Mouse (Mus musculus) myocyte (in vitro differentiated cells): ENCODE results near the gene Crbn. TPM values are rescaled to one million over a fixed set of nuclear protein-coding genes. Genes with fewer than 3 reads are reported as not detected.

Experiments used
- H3K27me3 ChIP-seq: one replicate; pipeline ENCODE4 v1.6.1; 2011; ENCODE audit not compliant: control insufficient read depth, insufficient read depth, insufficient read length
- H3K36me3 ChIP-seq: one replicate; pipeline ENCODE4 v1.6.1; 2011; ENCODE audit not compliant: control insufficient read depth, insufficient read depth
- H3K4me2 ChIP-seq: one replicate; pipeline ENCODE4 v1.6.1; 2011; ENCODE audit warnings: low read depth, control low read depth
- H3K4me3 ChIP-seq: one replicate; pipeline ENCODE4 v1.5.1; 2011; ENCODE audit warnings: mild to moderate bottlenecking, control low read depth, moderate library complexity
- H3K79me2 ChIP-seq: one replicate; pipeline ENCODE4 v1.6.1; 2011; ENCODE audit not compliant: control insufficient read depth, insufficient read depth
- H3ac ChIP-seq: one replicate; pipeline ENCODE4 v1.6.1; 2011; ENCODE audit not compliant: control insufficient read depth, insufficient read length
- CEBPB ChIP-seq: IDR thresholded peaks from 2 replicates; pipeline ENCODE4 v1.6.1; 2011; ENCODE audit warnings: mild to moderate bottlenecking, moderate library complexity; ENCODE audit not compliant: poor library complexity, insufficient read depth, severe bottlenecking
- E2F4 ChIP-seq: IDR thresholded peaks from one replicate; pipeline ENCODE4 v1.6.1; 2011; ENCODE audit warnings: mild to moderate bottlenecking, control low read depth, moderate library complexity; ENCODE audit not compliant: insufficient read depth
- MAX ChIP-seq: IDR thresholded peaks from one replicate; pipeline ENCODE4 v1.6.1; 2011; ENCODE audit warnings: low read depth, mild to moderate bottlenecking, control low read depth
- MYOD1 ChIP-seq, 3 experiments: IDR thresholded peaks; one replicate each; pipeline ENCODE4 v1.6.1; 2011; ENCODE audit warnings: control low read depth in 2 of 3, low read depth in 2 of 3, mild to moderate bottlenecking in 2 of 3, moderate library complexity in 1 of 3; ENCODE audit not compliant: insufficient read length in 2 of 3, control insufficient read depth in 1 of 3
- MYOG ChIP-seq, 3 experiments: IDR thresholded peaks; one replicate each; pipeline ENCODE4 v1.6.1; 2011; ENCODE audit warnings: control low read depth in 2 of 3, low read depth in 2 of 3, mild to moderate bottlenecking in 2 of 3; ENCODE audit not compliant: insufficient read length in 2 of 3, control insufficient read depth in 1 of 3, insufficient read depth in 1 of 3
- POLR2A ChIP-seq: IDR thresholded peaks from one replicate; pipeline ENCODE4 v1.6.1; 2011; ENCODE audit warnings: low read depth, mild to moderate bottlenecking, control low read depth, moderate library complexity; ENCODE audit not compliant: insufficient read length
- POLR2AphosphoS2 ChIP-seq: IDR thresholded peaks from one replicate; pipeline ENCODE4 v1.6.1; 2011; ENCODE audit warnings: low read depth, control low read depth; ENCODE audit not compliant: insufficient read length
- REST ChIP-seq: IDR thresholded peaks from one replicate; pipeline ENCODE4 v1.6.1; 2011; ENCODE audit warnings: mild to moderate bottlenecking, control low read depth, moderate library complexity; ENCODE audit not compliant: insufficient read depth, insufficient read length
- SRF ChIP-seq: IDR thresholded peaks from one replicate; pipeline ENCODE4 v1.6.1; 2011; ENCODE audit warnings: low read depth; ENCODE audit not compliant: control insufficient read depth, insufficient read length
- TCF12 ChIP-seq: IDR thresholded peaks from one replicate; pipeline ENCODE4 v1.6.1; 2011; ENCODE audit warnings: mild to moderate bottlenecking, control low read depth; ENCODE audit not compliant: poor library complexity, insufficient read depth, severe bottlenecking
- TCF3 ChIP-seq: IDR thresholded peaks from one replicate; pipeline ENCODE4 v1.6.1; 2011; ENCODE audit warnings: low read depth, control low read depth; ENCODE audit not compliant: insufficient read length
- USF1 ChIP-seq: IDR thresholded peaks from one replicate; pipeline ENCODE4 v1.6.1; 2011; ENCODE audit warnings: low read depth, mild to moderate bottlenecking, control low read depth, moderate library complexity
- polyA plus RNA-seq: library from polyadenylated mRNA; unstranded; fragments of >200 nt; fragmentation: generic; extraction: Trizol; gene quantifications from one replicate; pipeline ENCODE4 v1.2.1, GENCODE M21; 2012; ENCODE audit warnings: missing spikeins

Gene Crbn
- polyA plus RNA-seq = 14.9 TPM

GRCm38 (mm10) chr6:106799333-106800226 lies at the start of gene Crbn:
Gene Crbn (minus strand): TSS chr6:106800077.
- Histone ChIP-seq H3K79me2 (peaks cover 20% of the 10 kb centered on the region), H3K36me3 (no peaks in the 10 kb centered on the region), H3K27me3 (no peaks in the 10 kb centered on the region), H3ac (peak within 1 kb of the TSS; percentile 26), H3K4me3 (peak within 1 kb of the TSS; percentile 65), H3K4me2 (peak within 1 kb of the TSS; percentile 93)
- TF ChIP-seq SRF = peak; percentile 43
- no peak for TF ChIP-seq USF1
- peak in 2 of 3 experiments; percentile 1 to 31 for TF ChIP-seq MYOD1 (IDR thresholded peaks at IDR 0.05; ENCODE audit: control insufficient read depth in 1 of 3, insufficient read length in 2 of 3, low read depth in 2 of 3)
- TF ChIP-seq TCF12 = no peak
- TF ChIP-seq POLR2A = peak; percentile 72
- TF ChIP-seq POLR2AphosphoS2 = peak; percentile 68
- no peak for TF ChIP-seq REST

GRCm38 (mm10) chr6:106840181-106840580 lies 40.3 kb upstream of the Crbn start:
- H3K4me2 ChIP-seq = no peak overlapping the region
- no peak overlapping the region for H3ac ChIP-seq
- no peaks in the 10 kb centered on the region for H3K27me3 ChIP-seq
- TF ChIP-seq USF1 (no peak), CEBPB (no peak), TCF12 (no peak), MAX (no peak), POLR2AphosphoS2 (no peak), MYOG (IDR thresholded peaks at IDR 0.05; ENCODE audit: control insufficient read depth in 1 of 3, insufficient read depth in 1 of 3, insufficient read length in 2 of 3, low read depth in 2 of 3) (no peak), POLR2A (no peak), REST (no peak), E2F4 (no peak), MYOD1 (IDR thresholded peaks at IDR 0.05; ENCODE audit: control insufficient read depth in 1 of 3, insufficient read length in 2 of 3, low read depth in 2 of 3) (no peak), TCF3 (no peak), SRF (no peak)
- no peak overlapping the region for H3K4me3 ChIP-seq
- no peaks in the 10 kb centered on the region for H3K36me3 ChIP-seq
- no peaks in the 10 kb centered on the region for H3K79me2 ChIP-seq

GRCm38 (mm10) chr6:106838053-106838452 lies 38.2 kb upstream of the Crbn start:
- H3ac ChIP-seq = no peak overlapping the region
- H3K36me3 ChIP-seq = no peaks in the 10 kb centered on the region
- no peak for TF ChIP-seq CEBPB
- TF ChIP-seq TCF3 = no peak
- TF ChIP-seq TCF12 = no peak
- TF ChIP-seq MYOD1 (IDR thresholded peaks at IDR 0.05; ENCODE audit: control insufficient read depth in 1 of 3, insufficient read length in 2 of 3, low read depth in 2 of 3) = no peak
- no peak overlapping the region for H3K4me2 ChIP-seq
- no peaks in the 10 kb centered on the region for H3K27me3 ChIP-seq
- no peaks in the 10 kb centered on the region for H3K79me2 ChIP-seq
- no peak overlapping the region for H3K4me3 ChIP-seq

GRCm38 (mm10) chr6:106835316-106835715 lies 35.4 kb upstream of the Crbn start:
- no peaks in the 10 kb centered on the region for H3K79me2 ChIP-seq
- no peak overlapping the region for H3ac ChIP-seq
- H3K4me3 ChIP-seq = no peak overlapping the region
- no peak overlapping the region for H3K4me2 ChIP-seq
- no peaks in the 10 kb centered on the region for H3K27me3 ChIP-seq
- no peaks in the 10 kb centered on the region for H3K36me3 ChIP-seq
- TF ChIP-seq MAX (no peak), TCF12 (no peak), POLR2A (no peak), TCF3 (no peak), MYOD1 (IDR thresholded peaks at IDR 0.05; ENCODE audit: control insufficient read depth in 1 of 3, insufficient read length in 2 of 3, low read depth in 2 of 3) (no peak), E2F4 (no peak), POLR2AphosphoS2 (no peak), SRF (no peak), CEBPB (no peak), USF1 (no peak), REST (no peak), MYOG (IDR thresholded peaks at IDR 0.05; ENCODE audit: control insufficient read depth in 1 of 3, insufficient read depth in 1 of 3, insufficient read length in 2 of 3, low read depth in 2 of 3) (no peak)
